Mouse (Mus musculus): ENCODE measurements around the gene Cep83. TPM values are rescaled to one million over a fixed set of nuclear protein-coding genes. Genes with fewer than 3 reads are reported as not detected.

Cep83 gene
- polyA plus RNA-seq, 1 experiment: 24.6 TPM

GRCm38 (mm10) chr10:94689176-94689510, 689 bp downstream of the Cep83 start:
- no peaks in the 10 kb centered on the region; the same call in 1 of the 2 replicates for H3K4me1 ChIP-seq (ENCODE audit: control insufficient read depth, insufficient read depth, low read length)
- H3K4me3 ChIP-seq (ENCODE audit: control insufficient read depth, low read depth, low read length): peak overlapping the region; percentile 98
- H3K27me3 ChIP-seq (ENCODE audit: control insufficient read depth, insufficient read depth, low read length): no peaks in the 10 kb centered on the region
- TF ChIP-seq CTCF (IDR thresholded peaks at IDR 0.05; ENCODE audit: control insufficient read depth, insufficient read depth, insufficient replicate concordance, low read depth, low read length) (no peak), POLR2A (IDR thresholded peaks at IDR 0.05; ENCODE audit: control insufficient read depth, low read depth, low read length) (no peak)
- peak overlapping the region; percentile 100 for H3K27ac ChIP-seq (ENCODE audit: control insufficient read depth, insufficient read depth, low read depth, low read length)
- H3K36me3 ChIP-seq (ENCODE audit: control insufficient read depth, insufficient read depth, low read length): no peaks in the 10 kb centered on the region; the same call in 1 of the 2 replicates

GRCm38 (mm10) chr10:94690376-94690775, 1.9 kb downstream of the Cep83 start:
- Histone ChIP-seq H3K4me1 (ENCODE audit: control insufficient read depth, insufficient read depth, low read length) (no peaks in the 10 kb centered on the region; the same call in 1 of the 2 replicates), H3K27ac (ENCODE audit: control insufficient read depth, insufficient read depth, low read depth, low read length) (no peak overlapping the region), H3K36me3 (ENCODE audit: control insufficient read depth, insufficient read depth, low read length) (no peaks in the 10 kb centered on the region; the same call in 1 of the 2 replicates), H3K27me3 (ENCODE audit: control insufficient read depth, insufficient read depth, low read length) (no peaks in the 10 kb centered on the region), H3K4me3 (ENCODE audit: control insufficient read depth, low read depth, low read length) (peak overlapping the region; percentile 54)
- no peak for TF ChIP-seq CTCF (IDR thresholded peaks at IDR 0.05; ENCODE audit: control insufficient read depth, insufficient read depth, insufficient replicate concordance, low read depth, low read length)
- TF ChIP-seq POLR2A (IDR thresholded peaks at IDR 0.05; ENCODE audit: control insufficient read depth, low read depth, low read length): no peak

GRCm38 (mm10) chr10:94692163-94692562, 3.7 kb downstream of the Cep83 start:
- H3K36me3 ChIP-seq (ENCODE audit: control insufficient read depth, insufficient read depth, low read length): no peaks in the 10 kb centered on the region; the same call in 1 of the 2 replicates
- H3K27me3 ChIP-seq (ENCODE audit: control insufficient read depth, insufficient read depth, low read length): no peaks in the 10 kb centered on the region
- no peaks in the 10 kb centered on the region; the same call in 1 of the 2 replicates for H3K4me1 ChIP-seq (ENCODE audit: control insufficient read depth, insufficient read depth, low read length)
- TF ChIP-seq POLR2A (IDR thresholded peaks at IDR 0.05; ENCODE audit: control insufficient read depth, low read depth, low read length): no peak
- no peak for TF ChIP-seq CTCF (IDR thresholded peaks at IDR 0.05; ENCODE audit: control insufficient read depth, insufficient read depth, insufficient replicate concordance, low read depth, low read length)
- no peak overlapping the region for H3K27ac ChIP-seq (ENCODE audit: control insufficient read depth, insufficient read depth, low read depth, low read length)
- no peak overlapping the region for H3K4me3 ChIP-seq (ENCODE audit: control insufficient read depth, low read depth, low read length)

GRCm38 (mm10) chr10:94705643-94706258, 17.3 kb downstream of the Cep83 start:
- no peak overlapping the region for H3K4me3 ChIP-seq (ENCODE audit: control insufficient read depth, low read depth, low read length)
- TF ChIP-seq CTCF (IDR thresholded peaks at IDR 0.05; ENCODE audit: control insufficient read depth, insufficient read depth, insufficient replicate concordance, low read depth, low read length) (no peak), POLR2A (IDR thresholded peaks at IDR 0.05; ENCODE audit: control insufficient read depth, low read depth, low read length) (no peak)
- no peaks in the 10 kb centered on the region for H3K27me3 ChIP-seq (ENCODE audit: control insufficient read depth, insufficient read depth, low read length)
- no peaks in the 10 kb centered on the region for H3K4me1 ChIP-seq (ENCODE audit: control insufficient read depth, insufficient read depth, low read length)
- H3K36me3 ChIP-seq (ENCODE audit: control insufficient read depth, insufficient read depth, low read length): no peaks in the 10 kb centered on the region
- H3K27ac ChIP-seq (ENCODE audit: control insufficient read depth, insufficient read depth, low read depth, low read length): no peak overlapping the region

GRCm38 (mm10) chr10:94706695-94707094, 18.2 kb downstream of the Cep83 start:
- Histone ChIP-seq H3K27ac (ENCODE audit: control insufficient read depth, insufficient read depth, low read depth, low read length) (no peak overlapping the region), H3K36me3 (ENCODE audit: control insufficient read depth, insufficient read depth, low read length) (no peaks in the 10 kb centered on the region), H3K27me3 (ENCODE audit: control insufficient read depth, insufficient read depth, low read length) (no peaks in the 10 kb centered on the region), H3K4me1 (ENCODE audit: control insufficient read depth, insufficient read depth, low read length) (no peaks in the 10 kb centered on the region), H3K4me3 (ENCODE audit: control insufficient read depth, low read depth, low read length) (no peak overlapping the region)
- no peak for TF ChIP-seq CTCF (IDR thresholded peaks at IDR 0.05; ENCODE audit: control insufficient read depth, insufficient read depth, insufficient replicate concordance, low read depth, low read length)
- TF ChIP-seq POLR2A (IDR thresholded peaks at IDR 0.05; ENCODE audit: control insufficient read depth, low read depth, low read length): no peak

- no peaks in the 10 kb centered on the region for H3K36me3 ChIP-seq (ENCODE audit: control insufficient read depth, insufficient read depth, low read length)
- H3K4me1 ChIP-seq (ENCODE audit: control insufficient read depth, insufficient read depth, low read length): no peaks in the 10 kb centered on the region
- no peak overlapping the region for H3K4me3 ChIP-seq (ENCODE audit: control insufficient read depth, low read depth, low read length)
- TF ChIP-seq CTCF (IDR thresholded peaks at IDR 0.05; ENCODE audit: control insufficient read depth, insufficient read depth, insufficient replicate concordance, low read depth, low read length): no peak
- no peak for TF ChIP-seq POLR2A (IDR thresholded peaks at IDR 0.05; ENCODE audit: control insufficient read depth, low read depth, low read length)
- H3K27me3 ChIP-seq (ENCODE audit: control insufficient read depth, insufficient read depth, low read length): no peaks in the 10 kb centered on the region
- no peak overlapping the region for H3K27ac ChIP-seq (ENCODE audit: control insufficient read depth, insufficient read depth, low read depth, low read length)
These were observed 21.3 kb downstream of the Cep83 start for GRCm38 (mm10) chr10:94709622-94710319.

- TF ChIP-seq CTCF (IDR thresholded peaks at IDR 0.05; ENCODE audit: control insufficient read depth, insufficient read depth, insufficient replicate concordance, low read depth, low read length): no peak
- TF ChIP-seq POLR2A (IDR thresholded peaks at IDR 0.05; ENCODE audit: control insufficient read depth, low read depth, low read length): no peak
- Histone ChIP-seq H3K4me1 (ENCODE audit: control insufficient read depth, insufficient read depth, low read length) (no peaks in the 10 kb centered on the region), H3K27me3 (ENCODE audit: control insufficient read depth, insufficient read depth, low read length) (no peaks in the 10 kb centered on the region), H3K4me3 (ENCODE audit: control insufficient read depth, low read depth, low read length) (no peak overlapping the region), H3K36me3 (ENCODE audit: control insufficient read depth, insufficient read depth, low read length) (no peaks in the 10 kb centered on the region), H3K27ac (ENCODE audit: control insufficient read depth, insufficient read depth, low read depth, low read length) (no peak overlapping the region)
These were observed 21.9 kb downstream of the Cep83 start for GRCm38 (mm10) chr10:94710320-94710695.
